Mouse (Mus musculus) thymus, adult 2 months (tissue): Measurements from ENCODE around the gene Atxn7. TPM values are rescaled to one million over a fixed set of nuclear protein-coding genes. Genes with fewer than 3 reads are reported as not detected.

ENCODE experiments used
- DNase-seq: peaks from one replicate; pipeline ENCODE4 v3.0.0; 2021
- H3K27ac ChIP-seq: fragments of 200-500 bp; 2 replicates; pipeline ENCODE4 v1.5.1; 2012; ENCODE audit warnings: low read length, control low read depth; ENCODE audit not compliant: control insufficient read depth, insufficient read depth
- H3K27me3 ChIP-seq: fragments of 200-500 bp; 2 replicates; pipeline ENCODE4 v1.6.1; 2012; ENCODE audit warnings: mild to moderate bottlenecking, low read length, moderate library complexity, mixed read lengths; ENCODE audit not compliant: control insufficient read depth, insufficient read depth
- H3K36me3 ChIP-seq: fragments of 200-500 bp; 2 replicates; pipeline ENCODE4 v1.6.1; 2012; ENCODE audit warnings: mild to moderate bottlenecking, low read length, moderate library complexity; ENCODE audit not compliant: control insufficient read depth, insufficient read depth
- H3K4me1 ChIP-seq: fragments of 200-500 bp; replicated peaks from 2 replicates; pipeline ENCODE4 v1.6.1; 2012; ENCODE audit warnings: low read length; ENCODE audit not compliant: control insufficient read depth, insufficient read depth
- H3K4me3 ChIP-seq: fragments of 200-500 bp; 2 replicates; pipeline ENCODE4 v1.5.1; 2012; ENCODE audit warnings: mild to moderate bottlenecking, low read length, control low read depth, moderate library complexity; ENCODE audit not compliant: control insufficient read depth, insufficient read depth
- CTCF ChIP-seq: fragments of 200-500 bp; IDR thresholded peaks from 2 replicates; pipeline ENCODE4 v1.5.1; 2012; ENCODE audit warnings: mild to moderate bottlenecking, control low read depth, low read length, moderate library complexity, borderline replicate concordance; ENCODE audit not compliant: control insufficient read depth, poor library complexity, insufficient read depth; ENCODE audit errors: extremely low read depth
- POLR2A ChIP-seq: fragments of 200-500 bp; IDR thresholded peaks from 2 replicates; pipeline ENCODE4 v1.6.1; 2012; ENCODE audit warnings: mild to moderate bottlenecking, low read length, control low read depth, moderate library complexity; ENCODE audit not compliant: control insufficient read depth, poor library complexity, insufficient read depth; ENCODE audit errors: extremely low read depth
- WGBS: fragments of 180-500 bp; shearing (Covaris S2); methylation state at CpG from one replicate; pipeline ENCODE4 v1.1.7; 2018; 5-methylcytosine and 5-hydroxymethylcytosine counted together
- polyA plus RNA-seq: library from polyadenylated mRNA; depleted of rRNA; stranded (reverse); fragments of >200 nt; gene quantifications from 2 replicates; pipeline ENCODE4 v1.2.3, GENCODE M21; 2012; rRNA removed

The Atxn7 gene
- polyA plus RNA-seq, 1 experiment = 55.1 TPM

DNA sequence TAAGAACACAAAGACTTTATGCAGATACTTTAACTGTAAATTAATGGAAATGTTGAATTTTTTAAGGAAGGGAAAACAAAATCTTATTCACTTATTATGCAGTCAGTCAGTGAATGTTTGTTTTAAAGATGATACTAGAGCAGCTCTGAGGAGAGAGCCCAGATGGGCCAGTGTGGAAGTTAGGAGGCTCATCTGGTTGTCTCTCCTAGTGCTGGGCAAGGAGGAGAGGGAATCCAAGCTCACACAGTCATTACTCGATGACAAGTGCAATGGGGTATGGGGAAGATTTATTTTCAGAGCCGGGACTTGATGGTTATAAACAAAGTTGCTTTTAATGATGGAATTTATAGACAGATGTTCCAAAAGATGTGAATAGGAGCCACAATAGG is 143.7 kb downstream of the Atxn7 start:
- no peak overlapping the region for H3K27ac ChIP-seq
- H3K4me1 ChIP-seq = no peaks in the 10 kb centered on the region
- WGBS = 97% methylated on average over 2 of the region's 2 CpGs
- peaks cover 16% of the 10 kb centered on the region for H3K36me3 ChIP-seq
- no peak overlapping the region for H3K4me3 ChIP-seq
- no peak for DNase-seq
- no peak for TF ChIP-seq POLR2A
- TF ChIP-seq CTCF = no peak
- H3K27me3 ChIP-seq = no peaks in the 10 kb centered on the region

DNA sequence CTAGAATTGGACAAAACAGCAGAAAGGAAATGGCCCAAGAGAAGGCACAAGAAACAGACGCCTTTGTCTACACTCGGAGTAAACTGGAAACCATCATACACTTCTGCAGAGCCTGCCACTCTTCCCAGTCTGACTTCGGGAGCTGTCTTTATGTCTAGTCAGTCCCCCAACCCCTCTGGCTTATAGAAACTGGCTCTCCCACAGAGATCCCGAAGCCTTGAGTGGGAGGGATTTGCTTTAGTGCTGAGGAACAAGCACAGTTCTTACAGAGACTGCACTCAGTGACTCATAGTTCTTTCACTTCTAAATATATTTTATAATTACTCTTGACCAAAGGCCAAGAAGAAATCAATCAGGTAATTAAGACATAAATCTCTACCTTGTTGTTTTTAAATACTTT is 149.5 kb downstream of the Atxn7 start:
- TF ChIP-seq CTCF (no peak), POLR2A (no peak)
- WGBS = 98% methylated on average over 4 of the region's 4 CpGs

DNA sequence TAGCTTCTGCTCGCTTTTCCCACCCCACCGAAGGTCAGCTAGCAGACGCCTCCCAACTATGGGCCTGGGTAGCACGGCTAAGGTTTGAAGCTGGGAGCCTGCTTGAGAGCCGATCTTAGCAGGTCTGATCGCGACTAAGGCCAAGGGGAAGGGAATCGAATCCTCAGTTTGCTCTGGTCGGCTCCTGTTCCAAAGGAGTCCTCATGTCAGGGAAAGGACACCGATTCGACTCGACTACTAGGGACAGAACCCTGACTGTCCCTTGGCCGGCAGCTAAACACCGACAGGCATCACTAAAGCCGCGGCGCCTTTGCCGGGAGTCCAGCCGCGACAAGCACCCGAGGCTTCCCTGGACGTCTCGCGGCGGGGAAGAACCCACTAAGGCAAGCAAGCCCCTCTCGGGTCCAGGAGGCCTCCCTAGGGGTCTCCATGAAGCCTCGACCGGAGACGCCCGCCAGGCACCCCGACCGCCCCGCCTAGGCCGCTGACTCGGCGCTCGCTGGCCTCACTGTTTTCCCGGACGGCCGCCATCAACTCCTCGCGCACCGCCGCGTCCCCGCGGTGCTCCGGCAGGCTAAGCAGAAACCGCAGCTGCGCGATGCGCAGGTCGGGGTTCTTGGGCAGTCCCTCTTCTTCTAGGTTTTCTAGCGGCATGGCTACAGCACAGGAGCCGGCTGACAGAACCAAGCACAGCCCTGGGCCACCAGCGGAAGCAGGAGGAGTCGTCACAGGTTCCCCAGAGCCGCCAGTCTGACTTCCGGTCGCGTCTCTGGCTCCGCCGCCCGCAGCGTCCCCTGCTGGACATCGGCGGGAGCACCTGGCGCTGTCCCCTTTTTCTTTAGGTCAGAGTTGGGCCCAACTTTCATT is 159.2 kb downstream of the Atxn7 start, which contains the start of gene Psmd6:
Gene Psmd6, minus strand, starts transcription at position 755 of the 867 bp plus-strand sequence.
- H3K27ac ChIP-seq = no peak within 1 kb of the TSS
- under 1% methylated on average over 68 of the region's 68 CpGs for WGBS
- H3K4me1 ChIP-seq = peaks cover 7% of the 10 kb centered on the region
- H3K27me3 ChIP-seq = no peaks in the 10 kb centered on the region
- DNase-seq = peak; percentile 90
- H3K4me3 ChIP-seq = peak within 1 kb of the TSS; percentile 91
- TF ChIP-seq POLR2A (peak; percentile 50; the same call in 1 of the 2 replicates), CTCF (peak; percentile 98)
- H3K36me3 ChIP-seq = peaks cover 40% of the 10 kb centered on the region

More for the DNA sequence above, 149.5 kb downstream of the Atxn7 start:
- no peaks in the 10 kb centered on the region for H3K27me3 ChIP-seq
- H3K4me1 ChIP-seq = no peaks in the 10 kb centered on the region
- peaks cover 37% of the 10 kb centered on the region for H3K36me3 ChIP-seq
- no peak overlapping the region for H3K27ac ChIP-seq
- DNase-seq = no peak
- no peak overlapping the region for H3K4me3 ChIP-seq

Other genes starting within 250 kb of the Atxn7 start
- 0.10 and 0.15 TPM in 2 replicates for gene Gm281, start 47.0 kb upstream of the Atxn7 start, polyA plus RNA-seq
- gene Thoc7, start 412 bp downstream of the Atxn7 start, polyA plus RNA-seq = 25.0 and 33.4 TPM in 2 replicates
- gene Psmd6, start 159.5 kb downstream of the Atxn7 start, polyA plus RNA-seq = 34.2 and 34.5 TPM in 2 replicates
- not detected in 2 replicates for gene Olfr720, start 225.4 kb downstream of the Atxn7 start, polyA plus RNA-seq